In genomic region chr4:119121249-119121648, GRCm38 (mm10) we compare ENCODE assay signal across 8 mouse cellular contexts. TPM values are rescaled to one million over a fixed set of nuclear protein-coding genes. Genes with fewer than 3 reads are reported as not detected.
A peak's percentile ranks its signal among the peaks of the same experiment; 100 is the strongest.
DNase-seq lines count a peak whose midpoint lies in the region; ATAC-seq and TF ChIP-seq lines count a peak whose summit lies in the region.

No protein-coding gene starts in this region.

- intact Hi-C loops in heart, adult 2 months (cut with DNase I) = no loop called here

- DNase-seq in hindbrain, postnatal 0 days (ENCODE audit: low spot score) = peak; percentile 38
- peak; percentile 94 to 97 for DNase-seq in adrenal gland, adult (ENCODE audit: inconsistent age in 2 of 2, low spot score in 1 of 2)
- peak; percentile 76 to 80 for DNase-seq in heart, adult 2 months
- peak; percentile 87 for DNase-seq in kidney, postnatal 14 days
- DNase-seq in lung, adult 2 months = peak; percentile 70
- DNase-seq in urinary bladder, postnatal 14 days (ENCODE audit: low spot score) = peak; percentile 91

- no peak overlapping the region for H3K27ac ChIP-seq in hindbrain, postnatal 0 days
- no peak overlapping the region for H3K27ac ChIP-seq in hindbrain, embryonic 13.5 days
- H3K27ac ChIP-seq in heart, adult 2 months = no peak overlapping the region

- no peak for TF ChIP-seq POLR2A in heart, adult 2 months (IDR thresholded peaks at IDR 0.05; ENCODE audit: insufficient read depth, low read depth, low read length)
- TF ChIP-seq POLR2A in lung, adult 2 months (IDR thresholded peaks at IDR 0.05; ENCODE audit: borderline replicate concordance, extremely low read depth, low read depth, low read length) = no peak

- TF ChIP-seq CTCF in hindbrain, postnatal 0 days (IDR thresholded peaks at IDR 0.05; ENCODE audit: low read depth) = no peak
- TF ChIP-seq CTCF in heart, adult 2 months (IDR thresholded peaks at IDR 0.05) = no peak
- no peak for TF ChIP-seq CTCF in lung, adult 2 months (IDR thresholded peaks at IDR 0.05; ENCODE audit: insufficient read depth, low read length)

- H3K27me3 ChIP-seq in hindbrain, postnatal 0 days (ENCODE audit: insufficient read depth, low read length) = no peaks in the 10 kb centered on the region
- H3K27me3 ChIP-seq in hindbrain, embryonic 13.5 days = no peaks in the 10 kb centered on the region
- no peaks in the 10 kb centered on the region for H3K27me3 ChIP-seq in heart, adult 2 months (ENCODE audit: control insufficient read depth, insufficient read depth, low read length)

- WGBS in hindbrain, postnatal 0 days = 48% methylated on average over 4 of the region's 4 CpGs
- 51% methylated on average over 4 of the region's 4 CpGs for WGBS in hindbrain, embryonic 13.5 days
- 22% methylated on average over 4 of the region's 4 CpGs for WGBS in heart, adult 2 months
- WGBS in lung, adult 2 months = 37% methylated on average over 4 of the region's 4 CpGs

- no peak overlapping the region for H3K4me3 ChIP-seq in hindbrain, postnatal 0 days (ENCODE audit: low read length)
- no peak overlapping the region for H3K4me3 ChIP-seq in hindbrain, embryonic 13.5 days
- no peak overlapping the region for H3K4me3 ChIP-seq in heart, adult 2 months
- no peak overlapping the region for H3K4me3 ChIP-seq in lung, adult 2 months (replicated peaks; ENCODE audit: extremely low read depth, low read depth, low read length)

- no peak for ATAC-seq in hindbrain, postnatal 0 days
- no peak for ATAC-seq in hindbrain, embryonic 13.5 days (ENCODE audit: low FRiP score)
- ATAC-seq in megakaryocyte, adult 5-6 weeks (ENCODE audit: poor library complexity, severe bottlenecking) = no peak

- no peaks in the 10 kb centered on the region; the same call in 1 of the 2 replicates for H3K79me2 ChIP-seq in heart, adult 2 months (replicated peaks; ENCODE audit: control insufficient read depth, insufficient read depth, low read length)

- TF ChIP-seq EP300 in heart, adult 2 months (IDR thresholded peaks at IDR 0.05; ENCODE audit: insufficient read depth, low read depth, low read length) = no peak

- H3K36me3 ChIP-seq in hindbrain, postnatal 0 days (ENCODE audit: insufficient read depth, low read length) = peaks cover 5% of the 10 kb centered on the region; the same call in 1 of the 2 replicates
- peaks cover 15% of the 10 kb centered on the region; the same call in 1 of the 2 replicates for H3K36me3 ChIP-seq in hindbrain, embryonic 13.5 days
- H3K36me3 ChIP-seq in heart, adult 2 months (ENCODE audit: control insufficient read depth, insufficient read depth, low read length) = no peaks in the 10 kb centered on the region

- H3K4me1 ChIP-seq in hindbrain, postnatal 0 days (ENCODE audit: insufficient read depth, low read length) = peaks cover 5% of the 10 kb centered on the region; the same call in 1 of the 2 replicates
- peaks cover 16% of the 10 kb centered on the region; the same call in 1 of the 2 replicates for H3K4me1 ChIP-seq in hindbrain, embryonic 13.5 days (replicated peaks)
- peaks cover 23% of the 10 kb centered on the region for H3K4me1 ChIP-seq in heart, adult 2 months (ENCODE audit: control insufficient read depth, insufficient read depth, low read length)
- H3K4me1 ChIP-seq in lung, adult 2 months (ENCODE audit: control insufficient read depth, insufficient read depth, low read length) = peaks cover 9% of the 10 kb centered on the region; the same call in 1 of the 2 replicates

- no peak overlapping the region for H3K4me2 ChIP-seq in hindbrain, postnatal 0 days (ENCODE audit: low read depth, low read length)
- no peak overlapping the region for H3K4me2 ChIP-seq in hindbrain, embryonic 13.5 days

- H3K9ac ChIP-seq in hindbrain, postnatal 0 days (replicated peaks; ENCODE audit: low read length) = no peak overlapping the region
- no peak overlapping the region for H3K9ac ChIP-seq in hindbrain, embryonic 13.5 days
- no peak overlapping the region for H3K9ac ChIP-seq in heart, adult 2 months (ENCODE audit: low read depth, low read length)

- no peaks in the 10 kb centered on the region for H3K9me3 ChIP-seq in hindbrain, postnatal 0 days (ENCODE audit: low read length)
- no peaks in the 10 kb centered on the region for H3K9me3 ChIP-seq in hindbrain, embryonic 13.5 days

RNA-seq across cellular contexts. Expression of gene Slc2a1, which starts 12.7 kb away (rescaled TPM):
- 119 and 120 TPM in 2 replicates for total RNA-seq in hindbrain, postnatal 0 days (2014; rRNA removed)
- 48.8 and 50.6 TPM in 2 replicates for polyA plus RNA-seq in hindbrain, postnatal 0 days (2015; fragmentation: Nextera tagmentation; extraction: Ambion mirVana)
- 94.4 and 96.5 TPM in 2 replicates for polyA plus RNA-seq in hindbrain, embryonic 13.5 days (2015; fragmentation: Nextera tagmentation; extraction: Ambion mirVana)
- 10 to 100 TPM in 1 of 2 experiments, 1 to 10 TPM in 1; 8.9 to 18.9 TPM for total RNA-seq in heart, adult 2 months (2021)
- polyA plus RNA-seq in heart, adult 2 months (2012; rRNA removed) = 16.6 and 18.1 TPM in 2 replicates
- polyA plus RNA-seq in lung, adult 2 months (2012; rRNA removed) = 32.0 and 39.0 TPM in 2 replicates
- 9.0 and 14.4 TPM in 2 replicates for total RNA-seq in megakaryocyte, adult 5-6 weeks (2015)
- total RNA-seq in megakaryocyte, adult 5-6 weeks (2017) = 14.3 and 18.0 TPM in 2 replicates

RNA-seq across cellular contexts. Expression of gene Zfp691, which starts 52.7 kb away (rescaled TPM):
- 4.6 and 198 TPM in 2 replicates for total RNA-seq in hindbrain, postnatal 0 days (2014; rRNA removed)
- 3.6 and 3.7 TPM in 2 replicates for polyA plus RNA-seq in hindbrain, postnatal 0 days (2015; fragmentation: Nextera tagmentation; extraction: Ambion mirVana)
- 7.4 and 7.6 TPM in 2 replicates for polyA plus RNA-seq in hindbrain, embryonic 13.5 days (2015; fragmentation: Nextera tagmentation; extraction: Ambion mirVana)
- total RNA-seq in heart, adult 2 months (2021) = 10 to 100 TPM; 20.6 to 23.4 TPM
- polyA plus RNA-seq in heart, adult 2 months (2012; rRNA removed) = 20.6 and 41.2 TPM in 2 replicates
- 8.9 and 10.1 TPM in 2 replicates for polyA plus RNA-seq in lung, adult 2 months (2012; rRNA removed)
- total RNA-seq in megakaryocyte, adult 5-6 weeks (2015) = 7.0 and 10.2 TPM in 2 replicates
- 1.9 and 4.5 TPM in 2 replicates for total RNA-seq in megakaryocyte, adult 5-6 weeks (2017)

Comparison
In these comparisons a context has a peak if more than half of its experiments do, and no peak if none do; other contexts are left out.
1. DNase-seq: peak in every context shown above with its lines; median percentile 96 in adrenal gland, adult; 91 in urinary bladder, postnatal 14 days; 87 in kidney, postnatal 14 days; 78 in heart, adult 2 months; 70 in lung, adult 2 months; 38 in hindbrain, postnatal 0 days.